Mouse (Mus musculus) erythroid progenitor cell, adult 5-6 weeks (primary cell): ENCODE results near the gene Gm10696. TPM values are rescaled to one million over a fixed set of nuclear protein-coding genes. Genes with fewer than 3 reads are reported as not detected.
"Not testable (repeated sequence)": the region's sequence is repeated elsewhere in the genome, so short reads cannot be mapped to it uniquely, and the experiment has no call there.

Experiments
- ATAC-seq: replicated peaks from 2 replicates; pipeline ENCODE4 v1.8.0; 2016; ENCODE audit warnings: moderate number of reproducible peaks, mild to moderate bottlenecking, moderate TSS enrichment, inconsistent platforms; ENCODE audit not compliant: poor library complexity, low FRiP score, severe bottlenecking
- total RNA-seq, 2 experiments: library from RNA; stranded (forward) in 1 of 2; stranded (reverse) in 1 of 2; fragments of 150-400 nt in 1 of 2; fragments of 186-747, 209-891 nt in 1 of 2; gene quantifications; 2 replicates each; pipeline versions ENCODE4 v1.2.3 to v1.2.4; 2015 to 2017; ENCODE audit warnings: low replicate concordance in 2 of 2

Gene Gm10696
- total RNA-seq (2015; ENCODE audit: low replicate concordance): not detected in 2 replicates
- total RNA-seq (2017; ENCODE audit: low replicate concordance): not detected in 2 replicates

DNA sequence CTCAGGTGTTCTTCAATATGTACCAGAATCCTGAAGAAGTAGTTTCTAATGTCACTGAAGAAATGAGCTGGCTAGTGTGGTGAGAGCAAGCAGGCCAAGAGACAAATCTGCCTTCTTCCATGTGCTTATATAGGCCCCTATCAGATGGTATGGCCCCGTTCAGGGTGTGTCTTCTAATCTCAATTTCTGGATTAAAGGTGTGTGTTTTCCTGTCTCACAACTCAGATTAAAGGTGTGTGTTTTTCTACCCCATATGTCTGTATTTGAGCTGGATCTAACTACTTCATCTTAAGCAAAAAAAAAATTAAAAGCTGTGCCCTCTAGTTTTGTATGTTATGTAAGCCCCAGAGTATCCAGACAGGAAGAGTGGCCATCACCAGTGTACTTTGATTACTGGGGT lies at the start of gene Gm10696:
Gm10696 (minus strand) TSS at position 101 of the 400 bp plus-strand sequence.
- not testable (repeated sequence) for ATAC-seq

DNA sequence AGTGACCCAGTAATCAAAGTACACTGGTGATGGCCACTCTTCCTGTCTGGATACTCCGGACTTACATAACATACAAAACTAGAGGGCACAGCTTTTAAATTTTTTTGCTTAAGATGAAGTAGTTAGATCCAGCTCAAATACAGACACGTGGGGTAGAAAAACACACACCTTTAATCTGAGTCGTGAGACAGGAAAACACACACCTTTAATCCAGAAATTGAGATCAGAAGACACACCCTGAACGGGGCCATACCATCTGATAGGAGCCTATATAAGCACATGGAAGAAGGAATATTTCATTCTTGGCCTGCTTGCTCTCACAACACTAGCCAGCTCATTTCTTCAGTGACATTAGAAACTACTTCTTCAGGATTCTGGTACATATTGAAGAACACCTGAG lies 18.4 kb upstream of the Gm10696 start, which contains the start of gene Gm5286:
Gm5286 (plus strand) TSS at position 301 of the 400 bp plus-strand sequence.
- not testable (repeated sequence) for ATAC-seq

GRCm38 (mm10) chr3:94167351-94167750 lies 10.6 kb downstream of the Gm10696 start:
- ATAC-seq: not testable (repeated sequence)

Other genes starting within 250 kb of the Gm10696 start
- not detected in 2 replicates for gene Gm9117, start 234.7 kb downstream of the Gm10696 start, total RNA-seq (2015; ENCODE audit: low replicate concordance)
- gene Gm9117, start 234.7 kb downstream of the Gm10696 start, total RNA-seq (2017; ENCODE audit: low replicate concordance): not detected in 2 replicates
- gene Tdpoz5, start 216.9 kb downstream of the Gm10696 start, total RNA-seq (2015; ENCODE audit: low replicate concordance): not detected in 2 replicates
- not detected in 2 replicates for gene Tdpoz5, start 216.9 kb downstream of the Gm10696 start, total RNA-seq (2017; ENCODE audit: low replicate concordance)
- not detected in 2 replicates for gene Gm9125, start 123.3 kb downstream of the Gm10696 start, total RNA-seq (2015; ENCODE audit: low replicate concordance)
- gene Gm9125, start 123.3 kb downstream of the Gm10696 start, total RNA-seq (2017; ENCODE audit: low replicate concordance): not detected in 2 replicates
- not detected in 2 replicates for gene Gm10697, start 105.5 kb downstream of the Gm10696 start, total RNA-seq (2015; ENCODE audit: low replicate concordance)
- not detected in 2 replicates for gene Gm10697, start 105.5 kb downstream of the Gm10696 start, total RNA-seq (2017; ENCODE audit: low replicate concordance)
- gene Gm5286, start 18.5 kb upstream of the Gm10696 start, total RNA-seq (2015; ENCODE audit: low replicate concordance): not detected in 2 replicates
- not detected in 2 replicates for gene Gm5286, start 18.5 kb upstream of the Gm10696 start, total RNA-seq (2017; ENCODE audit: low replicate concordance)
- gene Gm4778, start 85.8 kb upstream of the Gm10696 start, total RNA-seq (2015; ENCODE audit: low replicate concordance): not detected in 2 replicates
- gene Gm4778, start 85.8 kb upstream of the Gm10696 start, total RNA-seq (2017; ENCODE audit: low replicate concordance): not detected in 2 replicates
- gene Them4, start 131.9 kb upstream of the Gm10696 start, total RNA-seq (2015; ENCODE audit: low replicate concordance): not detected in 2 replicates
- gene Them4, start 131.9 kb upstream of the Gm10696 start, total RNA-seq (2017; ENCODE audit: low replicate concordance): 0.90 TPM in 1 of 2 replicates, not detected in the other
- gene Them5, start 163.9 kb upstream of the Gm10696 start, total RNA-seq (2015; ENCODE audit: low replicate concordance): not detected in 2 replicates
- not detected in 2 replicates for gene Them5, start 163.9 kb upstream of the Gm10696 start, total RNA-seq (2017; ENCODE audit: low replicate concordance)
- gene C2cd4d, start 184.2 kb upstream of the Gm10696 start, total RNA-seq (2015; ENCODE audit: low replicate concordance): not detected in 2 replicates
- gene C2cd4d, start 184.2 kb upstream of the Gm10696 start, total RNA-seq (2017; ENCODE audit: low replicate concordance): not detected in 2 replicates
- 2.2 TPM in 1 of 2 replicates, not detected in the other for gene Rorc, start 194.6 kb upstream of the Gm10696 start, total RNA-seq (2015; ENCODE audit: low replicate concordance)
- not detected in 2 replicates for gene Rorc, start 194.6 kb upstream of the Gm10696 start, total RNA-seq (2017; ENCODE audit: low replicate concordance)
- not detected in 2 replicates for gene Lingo4, start 220.3 kb upstream of the Gm10696 start, total RNA-seq (2015; ENCODE audit: low replicate concordance)
- not detected in 2 replicates for gene Lingo4, start 220.3 kb upstream of the Gm10696 start, total RNA-seq (2017; ENCODE audit: low replicate concordance)
- gene Tdrkh, start 235.1 kb upstream of the Gm10696 start, total RNA-seq (2015; ENCODE audit: low replicate concordance): 10.1 TPM in 1 of 2 replicates, not detected in the other
- 0.51 TPM in 1 of 2 replicates, not detected in the other for gene Tdrkh, start 235.1 kb upstream of the Gm10696 start, total RNA-seq (2017; ENCODE audit: low replicate concordance)